Mouse (Mus musculus) right cerebral cortex, postnatal 10 days (tissue): ENCODE measurements around the gene Unc80.

Source experiments
- DNase-seq, 2 experiments: peaks; one replicate each; pipeline ENCODE4 v3.0.0; 2021; ENCODE audit warnings: low spot score in 2 of 2

The Unc80 gene

DNA sequence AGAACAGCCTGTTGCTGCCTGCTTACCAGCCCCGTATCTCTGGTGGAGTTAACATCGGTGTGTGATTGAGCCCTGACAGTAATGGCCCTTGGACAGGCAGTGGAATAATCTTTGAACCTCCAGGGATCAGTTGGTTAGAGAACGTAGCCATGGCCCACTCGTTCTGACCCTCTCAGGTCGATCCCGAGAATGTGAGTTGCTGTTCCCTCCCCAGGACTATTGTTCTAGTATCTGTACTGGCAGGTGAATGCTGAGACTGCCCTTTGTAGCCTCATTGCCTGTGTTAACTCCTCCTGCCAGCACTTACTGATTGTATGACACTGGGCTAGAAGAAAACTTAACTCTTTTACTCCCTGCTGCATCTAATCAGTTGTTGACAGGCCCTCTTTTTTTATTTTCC, 236.4 kb downstream of the Unc80 start:
- no peak for DNase-seq

DNA sequence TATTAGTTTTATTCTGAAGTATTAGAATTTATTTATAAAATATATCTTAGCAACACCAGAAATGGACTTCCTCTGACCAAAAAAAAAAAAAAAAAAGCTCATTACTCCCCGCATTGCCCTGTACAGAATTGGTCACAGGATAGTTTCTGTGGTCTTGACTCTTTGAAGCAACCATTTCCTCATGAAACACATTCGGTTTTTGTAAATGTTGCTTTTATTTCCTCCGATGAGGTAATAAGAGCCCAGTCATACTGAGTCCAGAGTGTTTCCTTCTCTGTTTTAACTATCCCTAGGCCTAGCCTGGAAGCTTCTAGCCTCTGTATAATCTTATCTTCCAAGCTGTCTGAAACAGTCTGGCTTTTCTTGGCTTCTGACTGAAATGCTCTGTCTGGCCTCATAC, 244.7 kb downstream of the Unc80 start:
- DNase-seq, result no peak

DNA sequence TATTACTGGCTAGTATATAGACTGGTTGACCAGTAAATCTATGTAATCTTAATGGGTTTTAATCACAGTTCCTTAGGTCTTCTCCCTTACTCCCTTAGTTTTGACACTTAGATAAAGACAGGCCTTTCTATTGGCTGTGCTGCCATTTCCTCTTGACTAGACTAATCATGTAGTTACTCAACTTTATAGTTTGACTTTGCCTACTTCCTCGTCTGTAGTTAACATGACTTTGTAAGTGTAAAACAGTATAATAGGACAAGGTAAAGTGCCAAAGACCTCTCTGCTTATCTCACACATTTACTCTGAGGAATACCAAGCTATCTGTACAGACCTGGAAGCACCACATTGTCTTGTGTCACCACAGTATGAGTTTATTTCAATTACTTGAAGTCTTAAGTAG, 262.4 kb downstream of the Unc80 start:
- no peak for DNase-seq
